Mouse (Mus musculus) ES-E14 (cell line): ENCODE data around the gene H6pd.
A peak's percentile ranks its signal among the peaks of the same experiment; 100 is the strongest.

Experiments used
- CHD2 ChIP-seq: IDR thresholded peaks from 2 replicates; pipeline ENCODE4 v1.6.1; 2014; ENCODE audit warnings: mild to moderate bottlenecking, low read depth, low read length, inconsistent platforms
- ZC3H11A ChIP-seq: IDR thresholded peaks from 2 replicates; pipeline ENCODE4 v1.6.1; 2012; ENCODE audit warnings: low read depth, mild to moderate bottlenecking, inconsistent platforms, low read length, borderline replicate concordance
- ZNF384 ChIP-seq: IDR thresholded peaks from 2 replicates; pipeline ENCODE4 v1.6.1; 2012; ENCODE audit warnings: low read depth, low read length, inconsistent platforms

DNA sequence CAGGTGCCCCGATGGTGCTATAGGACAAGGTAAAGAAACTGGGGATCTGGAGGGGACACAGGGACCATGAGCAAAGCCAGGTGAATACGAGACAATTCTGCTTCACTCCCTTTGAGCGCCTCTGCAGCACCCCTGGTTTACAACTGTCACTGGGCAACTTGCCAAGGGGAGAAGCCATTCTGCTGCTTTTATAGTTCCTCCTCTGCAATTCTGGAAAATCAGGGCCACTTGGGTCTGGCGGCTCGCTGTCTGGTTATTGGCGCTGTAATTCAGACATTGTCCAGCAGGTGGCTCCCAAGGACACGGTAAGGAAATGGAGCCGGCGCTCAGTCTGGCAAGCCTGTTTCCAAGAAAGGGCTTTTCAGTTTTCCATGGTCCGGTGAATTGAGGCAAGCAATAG is 26.5 kb upstream of the H6pd start:
- TF ChIP-seq ZNF384 (no peak), ZC3H11A (peak; percentile 65), CHD2 (no peak)
